In the genomic region with DNA sequence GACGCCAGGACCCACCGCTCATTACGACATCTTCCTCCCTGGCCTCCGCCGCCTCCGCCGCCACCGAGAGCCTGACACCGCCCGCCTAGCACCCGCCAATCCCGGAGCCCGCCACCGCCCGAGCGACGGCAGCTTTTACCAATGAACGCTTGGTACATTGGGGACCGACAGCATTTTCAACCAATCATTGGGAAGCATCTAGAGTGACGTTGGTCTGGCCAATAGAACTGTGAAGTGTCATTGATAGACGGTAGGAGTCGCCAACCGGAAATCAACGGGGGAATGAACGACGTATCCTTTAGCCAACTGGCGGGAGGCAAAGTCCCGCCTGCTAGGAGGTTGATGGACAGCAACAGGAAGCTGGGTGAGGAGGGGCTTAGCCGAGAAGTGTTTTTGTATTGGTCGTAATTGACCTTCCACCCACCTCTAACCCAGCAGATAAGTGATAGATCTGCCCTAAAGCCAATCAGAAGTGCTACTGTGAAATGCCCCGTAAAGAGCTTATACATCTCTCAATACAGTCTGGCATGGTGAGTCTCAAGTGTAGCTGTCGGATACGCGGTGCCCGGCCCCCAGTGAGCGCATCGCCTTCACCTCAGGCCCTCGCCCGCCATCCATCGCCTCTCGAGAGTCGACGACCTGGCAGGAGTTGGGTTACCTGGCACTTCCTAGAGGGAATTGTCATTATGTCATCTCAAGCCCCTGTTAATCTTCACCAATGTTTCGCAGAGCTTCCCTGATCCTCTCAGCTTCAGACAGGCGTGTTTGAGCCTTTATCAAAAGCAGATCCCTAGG, we compare ENCODE assay signal across 8 mouse cellular contexts. TPM values are rescaled to one million over a fixed set of nuclear protein-coding genes. Genes with fewer than 3 reads are reported as not detected.
DNase-seq lines count a peak whose midpoint lies in the region; ATAC-seq and TF ChIP-seq lines count a peak whose summit lies in the region.

No protein-coding gene starts in this region.

- peaks cover 36% of the 10 kb centered on the region for H3K79me2 ChIP-seq in CH12.LX (replicated peaks; ENCODE audit: control insufficient read depth, extremely low read depth, insufficient read depth, poor library complexity, severe bottlenecking)

- TF ChIP-seq EP300 in CH12.LX (IDR thresholded peaks at IDR 0.05; ENCODE audit: low read length): no peak
- peak; percentile 88 for TF ChIP-seq EP300 in liver, embryonic 14.5 days (IDR thresholded peaks at IDR 0.05; ENCODE audit: low read depth)
- peak; percentile 99 for TF ChIP-seq EP300 in stomach, postnatal 0 days (optimal IDR thresholded peaks at IDR 0.05)

- no peaks in the 10 kb centered on the region for H3K9me3 ChIP-seq in CH12.LX (replicated peaks; ENCODE audit: low read length)
- H3K9me3 ChIP-seq in forebrain, embryonic 10.5 days: no peaks in the 10 kb centered on the region
- no peaks in the 10 kb centered on the region for H3K9me3 ChIP-seq in heart, embryonic 15.5 days (replicated peaks)
- no peaks in the 10 kb centered on the region for H3K9me3 ChIP-seq in liver, embryonic 14.5 days (ENCODE audit: control insufficient read depth, low read length)
- H3K9me3 ChIP-seq in neural tube, embryonic 11.5 days (ENCODE audit: control insufficient read depth, low read length): no peaks in the 10 kb centered on the region
- H3K9me3 ChIP-seq in stomach, postnatal 0 days (ENCODE audit: control insufficient read depth, low read length): no peaks in the 10 kb centered on the region

- WGBS in forebrain, embryonic 10.5 days: 1% methylated on average over 45 of the region's 45 CpGs
- WGBS in heart, embryonic 15.5 days: under 1% methylated on average over 45 of the region's 45 CpGs
- under 1% methylated on average over 45 of the region's 45 CpGs for WGBS in liver, embryonic 14.5 days (ENCODE audit: insufficient replicate concordance)
- under 1% methylated on average over 45 of the region's 45 CpGs for WGBS in neural tube, embryonic 11.5 days
- WGBS in stomach, postnatal 0 days: under 1% methylated on average over 45 of the region's 45 CpGs

- no peak for TF ChIP-seq RAD21 in CH12.LX (IDR thresholded peaks at IDR 0.05; ENCODE audit: low read depth, low read length)

- dilution Hi-C loops in CH12.LX (cut with MboI; ENCODE audit: extremely low pct_ligation_motif_present, extremely low pct_unique_long_range_greater_than_20kb, low sequenced_read_pairs): no loop called here

- peak overlapping the region; percentile 96 for H3K9ac ChIP-seq in CH12.LX (ENCODE audit: insufficient read depth, low read depth)
- H3K9ac ChIP-seq in heart, embryonic 15.5 days: peak overlapping the region; percentile 98
- peak overlapping the region; percentile 98 for H3K9ac ChIP-seq in liver, embryonic 14.5 days (replicated peaks)
- H3K9ac ChIP-seq in neural tube, embryonic 11.5 days (ENCODE audit: low read length): peak overlapping the region; percentile 95
- H3K9ac ChIP-seq in stomach, postnatal 0 days (ENCODE audit: low read length): peak overlapping the region; percentile 97

- H3K27me3 ChIP-seq in CH12.LX (replicated peaks): no peaks in the 10 kb centered on the region
- H3K27me3 ChIP-seq in forebrain, embryonic 10.5 days (ENCODE audit: poor library complexity, severe bottlenecking): peaks cover 11% of the 10 kb centered on the region
- peaks cover 8% of the 10 kb centered on the region; the same call in 1 of the 2 replicates for H3K27me3 ChIP-seq in heart, embryonic 15.5 days
- H3K27me3 ChIP-seq in liver, embryonic 14.5 days (ENCODE audit: control insufficient read depth, insufficient read depth, low read length): no peaks in the 10 kb centered on the region
- no peaks in the 10 kb centered on the region for H3K27me3 ChIP-seq in neural tube, embryonic 11.5 days (ENCODE audit: control insufficient read depth, insufficient read depth, low read length)
- H3K27me3 ChIP-seq in stomach, postnatal 0 days (ENCODE audit: control insufficient read depth, insufficient read depth, low read length): no peaks in the 10 kb centered on the region

- peak overlapping the region; percentile 78 to 93 (median 91) for H3K4me3 ChIP-seq in CH12.LX (replicated peaks in 1 of 3; ENCODE audit: low read depth in 2 of 3, low read length in 2 of 3, poor library complexity in 1 of 3)
- peak overlapping the region; percentile 86 for H3K4me3 ChIP-seq in forebrain, embryonic 10.5 days
- H3K4me3 ChIP-seq in heart, embryonic 15.5 days: peak overlapping the region; percentile 93
- peak overlapping the region; percentile 88 to 93 for H3K4me3 ChIP-seq in liver, embryonic 14.5 days (ENCODE audit: insufficient read depth in 1 of 2, low read depth in 2 of 2, low read length in 2 of 2)
- peak overlapping the region; percentile 89 for H3K4me3 ChIP-seq in neural tube, embryonic 11.5 days (ENCODE audit: low read depth, low read length)
- H3K4me3 ChIP-seq in stomach, postnatal 0 days (ENCODE audit: low read depth, low read length): peak overlapping the region; percentile 84

- H3K27ac ChIP-seq in CH12.LX (ENCODE audit: insufficient read depth, low read depth): peak overlapping the region; percentile 65
- H3K27ac ChIP-seq in forebrain, embryonic 10.5 days: peak overlapping the region; percentile 100
- H3K27ac ChIP-seq in heart, embryonic 15.5 days: peak overlapping the region; percentile 96
- H3K27ac ChIP-seq in liver, embryonic 14.5 days: peak overlapping the region; percentile 96
- peak overlapping the region; percentile 92 for H3K27ac ChIP-seq in neural tube, embryonic 11.5 days (ENCODE audit: low read depth, low read length)
- H3K27ac ChIP-seq in stomach, postnatal 0 days (replicated peaks): peak overlapping the region; percentile 95

- peaks cover 0 to 20% of the 10 kb centered on the region in 2 experiments for H3K36me3 ChIP-seq in CH12.LX (replicated peaks in 1 of 2; ENCODE audit: control insufficient read depth in 1 of 2, insufficient read depth in 1 of 2, low read length in 1 of 2)
- H3K36me3 ChIP-seq in forebrain, embryonic 10.5 days (replicated peaks): peaks cover 14% of the 10 kb centered on the region
- no peaks in the 10 kb centered on the region for H3K36me3 ChIP-seq in heart, embryonic 15.5 days
- 0 out of 2 replicates have a peak, but pooled peaks cover 4% of the 10 kb centered on the region for H3K36me3 ChIP-seq in liver, embryonic 14.5 days (replicated peaks; ENCODE audit: control insufficient read depth, insufficient read depth, low read depth)
- no peaks in the 10 kb centered on the region for H3K36me3 ChIP-seq in neural tube, embryonic 11.5 days (ENCODE audit: control insufficient read depth, insufficient read depth, low read length)
- H3K36me3 ChIP-seq in stomach, postnatal 0 days (ENCODE audit: control insufficient read depth, insufficient read depth, low read length): no peaks in the 10 kb centered on the region

- peak; percentile 87 for TF ChIP-seq POLR2A in CH12.LX (IDR thresholded peaks at IDR 0.05; ENCODE audit: low read depth, low read length)

- in situ Hi-C loops in CH12.LX (cut with MboI; ENCODE audit: low pct_ligation_motif_present, low pct_unique_long_range_greater_than_20kb, low sequenced_read_pairs): no loop called here

- H3K4me1 ChIP-seq in CH12.LX (ENCODE audit: control insufficient read depth in 1 of 2, insufficient read depth in 2 of 2): peaks cover 26 to 63% of the 10 kb centered on the region in 2 experiments
- peaks cover 53% of the 10 kb centered on the region for H3K4me1 ChIP-seq in forebrain, embryonic 10.5 days
- H3K4me1 ChIP-seq in heart, embryonic 15.5 days (replicated peaks): peaks cover 35% of the 10 kb centered on the region
- peaks cover 27 to 31% of the 10 kb centered on the region in 2 experiments for H3K4me1 ChIP-seq in liver, embryonic 14.5 days (replicated peaks; ENCODE audit: control insufficient read depth in 2 of 2, insufficient read depth in 2 of 2, low read length in 1 of 2)
- H3K4me1 ChIP-seq in neural tube, embryonic 11.5 days (ENCODE audit: control insufficient read depth, insufficient read depth, low read length): peaks cover 15% of the 10 kb centered on the region
- peaks cover 10% of the 10 kb centered on the region for H3K4me1 ChIP-seq in stomach, postnatal 0 days (replicated peaks; ENCODE audit: control insufficient read depth, insufficient read depth)

- H3K4me2 ChIP-seq in CH12.LX (ENCODE audit: insufficient read depth, low read depth, poor library complexity, severe bottlenecking): peak overlapping the region; percentile 52
- H3K4me2 ChIP-seq in heart, embryonic 15.5 days: peak overlapping the region; percentile 82
- peak overlapping the region; percentile 100 for H3K4me2 ChIP-seq in liver, embryonic 14.5 days (ENCODE audit: low read depth)
- peak overlapping the region; percentile 84 for H3K4me2 ChIP-seq in neural tube, embryonic 11.5 days (ENCODE audit: low read depth)
- peak overlapping the region; percentile 68 for H3K4me2 ChIP-seq in stomach, postnatal 0 days (replicated peaks; ENCODE audit: low read depth)

- no peak; a peak in 1 of 4 replicates for TF ChIP-seq CTCF in CH12.LX (conservative IDR thresholded peaks at IDR 0.05 in 1 of 2, IDR thresholded peaks at IDR 0.05 in 1 of 2; ENCODE audit: low read depth in 2 of 2, low read length in 2 of 2)
- TF ChIP-seq CTCF in liver, embryonic 14.5 days (IDR thresholded peaks at IDR 0.05; ENCODE audit: low read depth): no peak
- no peak; the same call in 1 of the 2 replicates for TF ChIP-seq CTCF in stomach, postnatal 0 days (IDR thresholded peaks at IDR 0.05; ENCODE audit: low read depth)

- peak; percentile 100 for DNase-seq in CH12.LX (ENCODE audit: extremely low read depth)
- peak; percentile 100 for DNase-seq in c-Kit-positive CD71-negative TER-119-negative erythroid progenitor cells, embryonic 14.5 days (ENCODE audit: low read depth)
- peak; percentile 99 for DNase-seq in forebrain, embryonic 10.5 days (ENCODE audit: extremely low spot score, low spot score)
- peak; percentile 98 to 100 for DNase-seq in kidney, postnatal 25 days
- peak; percentile 100 for DNase-seq in liver, embryonic 14.5 days (ENCODE audit: low read depth in 3 of 3, low spot score in 3 of 3)
- DNase-seq in neural tube, embryonic 11.5 days (ENCODE audit: low spot score): peak; percentile 97
- DNase-seq in stomach, postnatal 0 days (ENCODE audit: low spot score): peak; percentile 98

- ATAC-seq in heart, embryonic 15.5 days (replicated peaks; ENCODE audit: insufficient number of reproducible peaks, insufficient read depth, low FRiP score, low read depth): peak; percentile 94
- peak; percentile 94 for ATAC-seq in liver, embryonic 14.5 days (ENCODE audit: insufficient read depth)
- ATAC-seq in neural tube, embryonic 11.5 days (ENCODE audit: insufficient read depth, low FRiP score, low TSS enrichment): peak; percentile 97
- ATAC-seq in stomach, postnatal 0 days (ENCODE audit: low FRiP score, low TSS enrichment): peak; percentile 95

RNA-seq across cellular contexts. Expression of a gene that starts 5.0 kb away (rescaled TPM):
- total RNA-seq in CH12.LX (2012; rRNA removed) (2.1 and 2.8 TPM in 2 replicates), CH12.LX (2014; rRNA removed) (1.1 TPM in 2 replicates)
- polyA plus RNA-seq in CH12.LX (2012; ENCODE audit: insufficient read length, low read depth): 15.9 and 21.0 TPM in 2 replicates
- 29.7 and 30.9 TPM in 2 replicates for polyA plus RNA-seq in forebrain, embryonic 10.5 days (2016; fragmentation: Nextera tagmentation; extraction: Ambion mirVana)
- polyA plus RNA-seq in heart, embryonic 15.5 days (2015; fragmentation: Nextera tagmentation; extraction: Ambion mirVana): 12.9 and 18.2 TPM in 2 replicates
- 7.7 and 8.0 TPM in 2 replicates for polyA plus RNA-seq in liver, embryonic 14.5 days (2012; rRNA removed)
- polyA plus RNA-seq in liver, embryonic 14.5 days (2014; fragmentation: Nextera tagmentation; extraction: Ambion mirVana): 13.7 and 17.1 TPM in 2 replicates
- 26.9 and 29.4 TPM in 2 replicates for polyA plus RNA-seq in neural tube, embryonic 11.5 days (2014; fragmentation: Nextera tagmentation; extraction: Ambion mirVana)
- polyA plus RNA-seq in stomach, postnatal 0 days (2015; fragmentation: Nextera tagmentation; extraction: Ambion mirVana): 5.8 and 7.1 TPM in 2 replicates

RNA-seq across cellular contexts. Expression of a gene that starts 34.0 kb away (rescaled TPM):
- total RNA-seq in CH12.LX (2012; rRNA removed) (38.5 and 42.9 TPM in 2 replicates), CH12.LX (2014; rRNA removed) (54.3 and 56.2 TPM in 2 replicates)
- polyA plus RNA-seq in CH12.LX (2012; ENCODE audit: insufficient read length, low read depth): 32.5 and 36.3 TPM in 2 replicates
- 36.8 and 40.7 TPM in 2 replicates for polyA plus RNA-seq in forebrain, embryonic 10.5 days (2016; fragmentation: Nextera tagmentation; extraction: Ambion mirVana)
- 65.2 and 74.8 TPM in 2 replicates for polyA plus RNA-seq in heart, embryonic 15.5 days (2015; fragmentation: Nextera tagmentation; extraction: Ambion mirVana)
- 315 and 355 TPM in 2 replicates for polyA plus RNA-seq in liver, embryonic 14.5 days (2012; rRNA removed)
- polyA plus RNA-seq in liver, embryonic 14.5 days (2014; fragmentation: Nextera tagmentation; extraction: Ambion mirVana): 564 and 592 TPM in 2 replicates
- 24.0 and 26.2 TPM in 2 replicates for polyA plus RNA-seq in neural tube, embryonic 11.5 days (2014; fragmentation: Nextera tagmentation; extraction: Ambion mirVana)
- polyA plus RNA-seq in stomach, postnatal 0 days (2015; fragmentation: Nextera tagmentation; extraction: Ambion mirVana): 56.7 and 57.1 TPM in 2 replicates

RNA-seq across cellular contexts. Expression of a gene that starts 35.4 kb away (rescaled TPM):
- total RNA-seq in CH12.LX (2012; rRNA removed) (44.3 and 65.5 TPM in 2 replicates), CH12.LX (2014; rRNA removed) (15.8 and 18.4 TPM in 2 replicates)
- 10.0 and 10.1 TPM in 2 replicates for polyA plus RNA-seq in CH12.LX (2012; ENCODE audit: insufficient read length, low read depth)
- 1.8 and 2.1 TPM in 2 replicates for polyA plus RNA-seq in forebrain, embryonic 10.5 days (2016; fragmentation: Nextera tagmentation; extraction: Ambion mirVana)
- polyA plus RNA-seq in heart, embryonic 15.5 days (2015; fragmentation: Nextera tagmentation; extraction: Ambion mirVana): 0.09 and 0.15 TPM in 2 replicates
- polyA plus RNA-seq in liver, embryonic 14.5 days (2012; rRNA removed): 0.02 and 0.06 TPM in 2 replicates
- polyA plus RNA-seq in liver, embryonic 14.5 days (2014; fragmentation: Nextera tagmentation; extraction: Ambion mirVana): not detected in 2 replicates
- polyA plus RNA-seq in neural tube, embryonic 11.5 days (2014; fragmentation: Nextera tagmentation; extraction: Ambion mirVana): 0.09 and 0.20 TPM in 2 replicates
- polyA plus RNA-seq in stomach, postnatal 0 days (2015; fragmentation: Nextera tagmentation; extraction: Ambion mirVana): 21.2 and 22.0 TPM in 2 replicates

RNA-seq across cellular contexts. Expression of a gene that starts 49.9 kb away (rescaled TPM):
- 0.08 TPM in 2 replicates for total RNA-seq in CH12.LX (2012; rRNA removed)
- not detected in 2 replicates for total RNA-seq in CH12.LX (2014; rRNA removed)
- 0.19 and 0.31 TPM in 2 replicates for polyA plus RNA-seq in CH12.LX (2012; ENCODE audit: insufficient read length, low read depth)
- polyA plus RNA-seq in forebrain, embryonic 10.5 days (2016; fragmentation: Nextera tagmentation; extraction: Ambion mirVana): 0.36 and 0.40 TPM in 2 replicates
- 1.7 and 2.9 TPM in 2 replicates for polyA plus RNA-seq in heart, embryonic 15.5 days (2015; fragmentation: Nextera tagmentation; extraction: Ambion mirVana)
- polyA plus RNA-seq in liver, embryonic 14.5 days (2012; rRNA removed): 2.8 and 3.3 TPM in 2 replicates
- polyA plus RNA-seq in liver, embryonic 14.5 days (2014; fragmentation: Nextera tagmentation; extraction: Ambion mirVana): 4.9 and 8.5 TPM in 2 replicates
- polyA plus RNA-seq in neural tube, embryonic 11.5 days (2014; fragmentation: Nextera tagmentation; extraction: Ambion mirVana): 0.57 and 0.78 TPM in 2 replicates
- 112 and 116 TPM in 2 replicates for polyA plus RNA-seq in stomach, postnatal 0 days (2015; fragmentation: Nextera tagmentation; extraction: Ambion mirVana)

RNA-seq across cellular contexts. Expression of a gene that starts 51.9 kb away (rescaled TPM):
- total RNA-seq in CH12.LX (2012; rRNA removed): 55.8 and 63.9 TPM in 2 replicates
- total RNA-seq in CH12.LX (2014; rRNA removed): 34.5 and 37.5 TPM in 2 replicates
- polyA plus RNA-seq in CH12.LX (2012; ENCODE audit: insufficient read length, low read depth): 35.2 and 41.1 TPM in 2 replicates
- polyA plus RNA-seq in forebrain, embryonic 10.5 days (2016; fragmentation: Nextera tagmentation; extraction: Ambion mirVana): 44.1 and 44.6 TPM in 2 replicates
- polyA plus RNA-seq in heart, embryonic 15.5 days (2015; fragmentation: Nextera tagmentation; extraction: Ambion mirVana): 14.7 and 20.3 TPM in 2 replicates
- 5.7 and 5.9 TPM in 2 replicates for polyA plus RNA-seq in liver, embryonic 14.5 days (2012; rRNA removed)
- 5.8 and 6.3 TPM in 2 replicates for polyA plus RNA-seq in liver, embryonic 14.5 days (2014; fragmentation: Nextera tagmentation; extraction: Ambion mirVana)
- polyA plus RNA-seq in neural tube, embryonic 11.5 days (2014; fragmentation: Nextera tagmentation; extraction: Ambion mirVana): 20.9 and 26.5 TPM in 2 replicates
- 11.8 and 12.5 TPM in 2 replicates for polyA plus RNA-seq in stomach, postnatal 0 days (2015; fragmentation: Nextera tagmentation; extraction: Ambion mirVana)

Comparison
In these comparisons a context has a peak if more than half of its experiments do, and no peak if none do; other contexts are left out.
1. Peak in every context shown above with its lines: DNase-seq, ATAC-seq, H3K4me3 ChIP-seq and H3K27ac ChIP-seq.